ENCODE assay signal across 25 mouse cellular contexts in the genomic region with DNA sequence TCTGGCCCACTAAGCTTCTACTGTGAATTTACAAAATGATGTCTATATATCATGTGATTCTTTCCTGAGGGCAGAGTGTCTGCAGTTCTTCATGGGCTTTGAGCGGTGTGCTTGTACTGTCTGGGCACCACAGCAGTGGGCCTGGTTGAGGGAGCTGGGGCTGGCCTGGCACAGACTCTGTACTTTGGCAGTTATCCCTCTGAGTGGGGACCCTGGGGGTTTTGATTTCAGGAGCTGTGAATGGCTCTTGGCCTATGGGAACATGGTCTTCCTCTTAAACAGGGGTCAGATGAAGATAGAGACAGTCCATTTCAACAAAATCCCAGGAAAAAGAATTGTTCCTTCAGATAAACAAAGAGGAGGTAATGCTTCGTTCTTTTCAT. TPM values are rescaled to one million over a fixed set of nuclear protein-coding genes. Genes with fewer than 3 reads are reported as not detected.
"Had no signal": no experiment of that assay in that cellular context is flagged by ENCODE, and none has a peak within 500 bp of the region (broad histone marks: within the 10 kb centered on the region; RNA-seq: fewer than 3 reads in every experiment).

No protein-coding gene starts in this region.

- H3K9me3 ChIP-seq: kidney, embryonic 15.5 days; liver, embryonic 12.5 days; liver, embryonic 15.5 days; lung, embryonic 15.5 days; midbrain, embryonic 10.5 days; midbrain, embryonic 15.5 days; neural tube, embryonic 13.5 days; stomach, embryonic 15.5 days had no signal

- DNase-seq: kidney, adult 11 months; kidney, adult 8-10 months; kidney, postnatal 36 days; layer of hippocampus, postnatal 36 days; lung, adult 18-20 months; retina, postnatal 1 day; right cerebral cortex, postnatal 25 days; spleen, adult 18-20 months; thymus, postnatal 25 days had no signal

- ATAC-seq: liver, embryonic 12.5 days; midbrain, embryonic 15.5 days had no signal

- H3K27ac ChIP-seq: kidney, embryonic 15.5 days; liver, embryonic 12.5 days; liver, embryonic 15.5 days; lung, embryonic 15.5 days; midbrain, embryonic 10.5 days; midbrain, embryonic 15.5 days; neural tube, embryonic 13.5 days; stomach, embryonic 15.5 days had no signal

- H3K27me3 ChIP-seq: kidney, embryonic 15.5 days; liver, embryonic 12.5 days; liver, embryonic 15.5 days; lung, embryonic 15.5 days; megakaryocyte, embryonic 14.5 days; midbrain, embryonic 15.5 days; neural tube, embryonic 13.5 days; stomach, embryonic 15.5 days had no signal

- H3K4me3 ChIP-seq: kidney, embryonic 15.5 days; liver, embryonic 12.5 days; liver, embryonic 15.5 days; lung, embryonic 15.5 days; midbrain, embryonic 10.5 days; midbrain, embryonic 15.5 days; neural tube, embryonic 13.5 days; stomach, embryonic 15.5 days had no signal

- H3K4me1 ChIP-seq: kidney, embryonic 15.5 days; liver, embryonic 12.5 days; liver, embryonic 15.5 days; megakaryocyte, embryonic 14.5 days; midbrain, embryonic 10.5 days; midbrain, embryonic 15.5 days; stomach, embryonic 15.5 days had no signal

- H3K36me3 ChIP-seq: kidney, embryonic 15.5 days; liver, embryonic 12.5 days; liver, embryonic 15.5 days; lung, embryonic 15.5 days; midbrain, embryonic 10.5 days; midbrain, embryonic 15.5 days; neural tube, embryonic 13.5 days; stomach, embryonic 15.5 days had no signal

- H3K9ac ChIP-seq: kidney, embryonic 15.5 days; liver, embryonic 12.5 days; liver, embryonic 15.5 days; lung, embryonic 15.5 days; midbrain, embryonic 15.5 days; neural tube, embryonic 13.5 days; stomach, embryonic 15.5 days had no signal

- H3K4me2 ChIP-seq: kidney, embryonic 15.5 days; liver, embryonic 12.5 days; liver, embryonic 15.5 days; lung, embryonic 15.5 days; midbrain, embryonic 15.5 days; neural tube, embryonic 13.5 days; stomach, embryonic 15.5 days had no signal

RNA-seq across cellular contexts. Expression of a gene that starts 14.5 kb away (rescaled TPM):
- total RNA-seq: layer of hippocampus, adult 8-10 months; layer of hippocampus, postnatal 10 days; layer of hippocampus, postnatal 36 days; left cerebral cortex, adult 8-10 months; left cerebral cortex, postnatal 14 days; neutrophil, adult 5-6 weeks had no signal
- polyA plus RNA-seq: kidney, embryonic 15.5 days; limb, embryonic 11.5 days; liver, embryonic 12.5 days; liver, embryonic 15.5 days; midbrain, embryonic 10.5 days; neural tube, embryonic 13.5 days; stomach, embryonic 15.5 days; thymus, postnatal 0 days had no signal

RNA-seq across cellular contexts. Expression of a gene that starts 59.2 kb away (rescaled TPM):
- total RNA-seq: neutrophil, adult 5-6 weeks had no signal
- polyA plus RNA-seq: liver, embryonic 12.5 days; liver, embryonic 15.5 days; lung, embryonic 15.5 days; neural tube, embryonic 13.5 days; thymus, postnatal 0 days had no signal
